Mouse (Mus musculus) kidney, adult 18-20 months (tissue): ENCODE results near the gene Rsph6a.

Experiments used
- DNase-seq: peaks from one replicate; pipeline ENCODE4 v3.0.0; 2021

Rsph6a gene

DNA sequence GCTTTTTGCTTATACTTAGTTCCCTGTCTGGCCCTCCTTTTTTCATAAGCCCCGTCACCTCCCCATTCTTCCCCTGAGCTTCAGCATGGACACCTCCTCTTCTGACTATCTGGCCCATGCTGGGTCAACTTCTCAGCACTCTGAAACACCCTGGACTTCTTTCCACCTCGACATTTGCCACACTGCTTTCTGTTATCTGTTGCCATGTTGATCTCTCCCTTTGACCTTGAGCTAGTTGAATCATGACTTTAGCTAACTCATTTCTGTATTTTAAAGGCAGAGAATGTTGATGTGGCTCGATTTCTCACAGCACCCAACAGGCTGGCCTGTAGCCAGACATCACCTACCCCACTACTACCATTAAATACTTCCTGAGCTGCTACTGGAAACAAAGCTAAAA is 52.9 kb downstream of the Rsph6a start:
- DNase-seq: no peak

DNA sequence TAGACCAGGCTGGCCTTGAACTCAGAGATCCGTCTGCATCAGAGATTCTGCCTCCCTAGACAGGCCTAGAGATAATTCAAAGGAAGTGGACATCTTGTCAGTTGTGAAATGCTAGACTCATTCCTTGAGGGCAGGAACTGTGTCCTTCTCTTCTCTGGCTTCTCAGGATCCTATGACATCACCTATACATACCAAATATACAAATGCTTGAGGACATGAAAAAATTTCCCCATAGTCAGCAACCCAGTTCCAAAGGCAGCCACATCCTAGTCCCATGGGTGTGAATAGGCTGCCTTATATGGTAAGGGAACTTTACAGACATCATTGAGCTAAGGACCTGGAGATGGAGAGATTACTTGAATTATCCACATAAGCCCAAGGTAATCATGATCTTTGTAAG is 55.1 kb downstream of the Rsph6a start:
- no peak for DNase-seq

DNA sequence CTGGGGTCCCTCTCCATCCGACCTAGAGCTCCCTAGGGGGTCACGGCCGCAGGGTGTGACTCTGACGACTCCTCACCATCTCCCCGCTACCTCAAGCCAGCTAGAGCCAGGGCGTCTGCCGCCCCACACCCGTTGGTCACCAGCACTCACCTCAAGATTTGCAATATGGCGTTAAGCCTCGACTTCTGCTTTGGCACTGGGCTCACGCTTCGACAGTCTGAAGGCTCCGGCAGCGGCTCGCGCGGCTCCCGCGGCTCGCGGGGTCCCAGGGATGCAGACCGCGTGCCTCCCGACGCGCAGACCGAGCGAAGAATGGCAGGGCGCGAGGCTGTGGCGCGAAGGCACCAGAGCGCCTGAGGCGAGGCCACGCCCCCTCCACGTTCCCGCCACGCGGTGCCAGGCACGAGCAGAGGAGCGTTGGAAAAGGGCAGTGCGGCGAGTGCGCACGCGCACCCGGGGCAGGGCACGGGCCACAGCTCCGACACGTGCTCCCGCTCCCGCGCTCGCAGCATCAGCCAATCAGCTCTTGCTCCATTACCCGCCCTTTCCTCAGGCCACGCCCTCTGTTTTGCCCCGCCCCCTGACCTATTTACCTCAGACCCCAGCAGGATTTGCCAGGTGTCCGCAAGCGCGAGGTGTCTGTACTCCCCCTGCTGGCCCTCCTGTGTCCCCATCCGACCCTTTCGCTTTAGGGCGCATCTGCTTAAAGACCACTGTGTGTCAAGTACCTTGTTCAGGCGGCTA is 63.7 kb downstream of the Rsph6a start, which contains the start of gene Gm4969:
Gm4969 (minus strand) TSS at position 341 of the 744 bp plus-strand sequence.
- DNase-seq: peak; percentile 53

DNA sequence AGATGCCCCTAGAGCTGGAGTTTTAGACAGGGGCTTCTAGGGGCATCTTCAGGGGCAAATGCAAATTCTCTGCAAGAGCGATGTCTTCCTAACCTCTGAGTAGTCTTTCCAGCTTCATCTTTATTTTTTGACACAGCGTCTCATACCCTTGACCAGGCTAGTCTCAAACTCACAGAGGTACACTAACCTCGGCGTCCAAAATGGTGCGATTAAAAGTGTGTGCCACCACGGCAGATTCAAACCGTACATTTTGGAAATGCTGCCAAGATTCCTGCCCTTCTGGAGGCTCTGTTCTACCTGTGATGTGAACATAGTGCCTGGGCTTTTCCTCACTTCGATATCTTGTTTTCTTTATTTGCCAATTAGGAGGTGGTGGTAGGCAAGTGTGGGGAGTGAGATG is 64.6 kb downstream of the Rsph6a start:
- no peak for DNase-seq

DNA sequence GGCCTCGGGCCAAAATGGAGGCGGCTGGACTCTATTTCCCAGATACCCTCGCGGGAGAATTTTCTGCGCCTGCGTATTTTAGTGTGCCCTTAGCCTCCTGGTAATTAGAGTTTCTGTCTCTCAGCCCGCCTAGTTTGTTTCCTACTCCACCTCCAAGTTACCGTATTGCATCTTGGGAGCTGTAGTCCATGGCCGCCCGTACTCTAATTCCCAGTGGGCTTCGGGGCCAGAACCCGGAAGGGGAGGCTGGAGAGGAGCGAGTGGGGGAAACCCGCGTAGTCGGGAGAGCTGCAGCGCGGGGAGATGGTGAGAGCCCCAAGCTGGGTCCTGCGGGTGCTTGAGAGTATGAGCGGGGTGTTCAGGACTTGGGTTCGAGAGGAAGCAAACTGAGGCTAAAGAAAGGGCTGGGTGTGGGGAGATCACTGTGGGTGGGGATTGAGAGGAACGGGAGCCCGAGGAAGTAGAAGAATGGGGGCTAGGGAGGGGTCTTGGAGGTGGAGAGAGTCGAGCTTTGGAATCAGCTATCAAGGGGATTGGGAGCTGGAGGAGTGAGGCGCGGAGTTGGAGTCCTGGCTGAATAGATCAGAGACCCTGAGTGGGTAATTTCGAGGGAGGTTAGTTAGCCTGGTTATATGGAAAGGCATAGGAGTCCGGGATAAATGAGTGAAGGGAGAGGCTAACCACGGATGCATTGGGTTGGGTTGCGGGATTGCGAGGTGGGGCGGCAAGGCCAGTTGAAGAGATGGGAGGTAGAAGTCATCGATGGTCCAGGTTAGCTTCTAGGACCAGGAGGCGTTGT is 65.3 kb downstream of the Rsph6a start, which contains the start of gene Fbxo46:
Fbxo46 (plus strand) TSS at position 229 of the 799 bp plus-strand sequence.
- DNase-seq: peak; percentile 91

DNA sequence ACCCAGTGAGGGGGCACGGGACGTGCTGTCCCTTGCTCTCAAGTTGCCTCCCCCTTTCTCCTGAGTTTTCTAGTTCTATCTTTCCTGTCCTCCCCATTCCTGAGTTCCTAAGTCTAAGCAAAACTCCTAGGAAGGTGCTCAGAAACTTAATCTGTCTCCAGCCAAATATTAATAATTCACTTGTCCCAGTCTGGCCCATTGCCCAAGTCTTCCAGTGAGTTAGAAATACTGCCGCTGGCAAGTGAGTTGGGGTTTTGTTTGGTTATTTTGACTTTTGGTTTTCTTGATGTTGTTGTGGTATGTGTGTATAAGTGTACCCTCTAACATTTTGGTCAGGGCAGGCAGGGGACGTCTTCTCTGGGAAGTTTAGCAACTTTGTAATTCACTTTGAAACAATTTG is 67.2 kb downstream of the Rsph6a start:
- peak; percentile 43 for DNase-seq
